Mouse (Mus musculus): ENCODE data around the gene Ctss.

DNA sequence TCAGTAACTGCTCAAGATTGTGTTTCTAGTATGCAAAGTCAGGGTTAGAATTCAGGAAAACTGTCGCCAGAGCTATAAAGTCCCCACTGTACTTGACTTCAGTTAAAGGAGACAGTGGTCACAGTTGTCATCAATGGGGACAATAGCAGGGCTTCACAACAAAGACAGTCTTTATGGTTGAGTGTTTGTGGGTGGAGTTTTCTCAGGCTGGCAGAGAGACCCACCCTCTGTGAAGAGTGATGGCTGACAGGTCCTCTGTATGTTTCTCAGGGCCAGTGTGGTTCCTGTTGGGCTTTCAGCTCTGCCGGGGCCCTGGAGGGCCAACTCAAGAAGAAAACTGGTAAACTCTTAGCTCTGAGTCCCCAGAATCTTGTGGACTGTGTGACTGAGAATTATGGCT, 24.3 kb upstream of the Ctss start:
- TF ChIP-seq POLR2AphosphoS2 (IDR thresholded peaks at IDR 0.05; ENCODE audit: insufficient read length, low read depth) (no peak), TCF12 (IDR thresholded peaks at IDR 0.05; ENCODE audit: insufficient read depth, poor library complexity, severe bottlenecking) (no peak), POLR2A (IDR thresholded peaks at IDR 0.05; ENCODE audit: insufficient read length, low read depth) (no peak), USF1 (IDR thresholded peaks at IDR 0.05; ENCODE audit: low read depth) (no peak)
